Mouse (Mus musculus): ENCODE measurements at regions not wholly inside any gene's neighbourhood (a gene's known extent, or its start where the extent isn't known, plus 50 kb on each side); places are given as distances from the start of the nearest gene placed in this dataset.

GRCm38 (mm10) chr17:80795453-80796105 lies 67.3 kb upstream of the Map4k3 start:
- no peak for DNase-seq (ENCODE audit: low spot score)

GRCm38 (mm10) chr17:80792605-80793004 lies 64.3 kb upstream of the Map4k3 start:
- DNase-seq (ENCODE audit: low spot score), result no peak

DNA sequence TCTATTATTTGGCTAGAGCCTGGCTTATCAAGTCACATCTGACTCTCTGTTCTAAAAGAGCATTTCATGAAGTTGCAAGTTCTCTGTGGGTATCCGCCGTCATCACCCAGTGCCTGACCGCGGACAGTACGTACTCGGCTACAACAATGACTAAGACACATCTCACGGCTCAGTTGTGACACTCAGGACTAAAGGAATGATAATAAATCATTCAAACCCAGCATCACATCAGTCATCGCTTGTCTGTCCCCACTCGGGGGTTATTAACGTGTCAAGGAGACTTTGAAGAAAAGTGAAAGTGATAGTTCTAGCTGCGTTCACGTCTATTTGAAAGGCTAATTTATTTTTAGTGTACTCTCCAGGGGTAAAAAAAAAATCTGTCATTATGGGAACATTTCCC lies 61.4 kb upstream of the Map4k3 start:
- no peak for DNase-seq (ENCODE audit: low spot score)

DNA sequence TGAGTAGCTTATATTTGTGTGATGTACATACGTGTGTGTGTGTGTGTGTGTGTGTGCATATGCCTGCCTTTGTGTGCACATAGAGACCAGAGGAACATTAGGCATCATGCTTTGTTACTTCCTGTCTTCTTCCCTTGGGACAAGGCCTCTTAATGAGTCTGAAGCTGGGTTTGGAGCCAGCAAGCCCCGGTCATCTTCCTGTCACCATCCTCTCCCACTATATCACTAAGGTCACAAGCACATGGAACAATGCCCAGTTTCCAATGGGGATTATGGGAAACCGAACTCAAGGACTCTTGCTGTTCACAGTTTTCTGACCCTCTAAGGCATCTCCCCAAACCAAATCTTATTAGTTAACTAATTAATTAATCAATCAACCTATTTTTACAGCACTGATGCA lies 60.7 kb upstream of the Map4k3 start:
- no peak for DNase-seq (ENCODE audit: low spot score)

DNA sequence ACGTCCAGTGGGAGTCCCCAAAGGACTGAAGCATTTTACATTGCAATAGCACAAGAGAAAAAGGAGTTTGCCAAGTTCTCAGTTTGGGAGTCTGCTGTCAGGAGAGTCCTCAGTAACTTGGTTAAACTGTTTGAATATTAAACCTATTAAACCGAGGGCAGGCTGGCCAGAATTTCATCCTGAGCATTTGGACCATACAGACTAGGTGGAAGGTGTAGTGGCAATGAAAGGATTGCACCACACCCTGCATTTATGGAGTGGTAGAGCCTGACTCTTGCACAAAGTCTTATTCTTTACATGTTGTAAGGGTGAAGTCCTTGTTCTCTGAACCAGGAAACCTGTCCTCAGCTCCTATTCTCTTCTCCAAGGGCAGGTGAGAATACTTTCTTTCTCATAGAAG lies 58.6 kb upstream of the Map4k3 start:
- DNase-seq (ENCODE audit: low spot score), result no peak

DNA sequence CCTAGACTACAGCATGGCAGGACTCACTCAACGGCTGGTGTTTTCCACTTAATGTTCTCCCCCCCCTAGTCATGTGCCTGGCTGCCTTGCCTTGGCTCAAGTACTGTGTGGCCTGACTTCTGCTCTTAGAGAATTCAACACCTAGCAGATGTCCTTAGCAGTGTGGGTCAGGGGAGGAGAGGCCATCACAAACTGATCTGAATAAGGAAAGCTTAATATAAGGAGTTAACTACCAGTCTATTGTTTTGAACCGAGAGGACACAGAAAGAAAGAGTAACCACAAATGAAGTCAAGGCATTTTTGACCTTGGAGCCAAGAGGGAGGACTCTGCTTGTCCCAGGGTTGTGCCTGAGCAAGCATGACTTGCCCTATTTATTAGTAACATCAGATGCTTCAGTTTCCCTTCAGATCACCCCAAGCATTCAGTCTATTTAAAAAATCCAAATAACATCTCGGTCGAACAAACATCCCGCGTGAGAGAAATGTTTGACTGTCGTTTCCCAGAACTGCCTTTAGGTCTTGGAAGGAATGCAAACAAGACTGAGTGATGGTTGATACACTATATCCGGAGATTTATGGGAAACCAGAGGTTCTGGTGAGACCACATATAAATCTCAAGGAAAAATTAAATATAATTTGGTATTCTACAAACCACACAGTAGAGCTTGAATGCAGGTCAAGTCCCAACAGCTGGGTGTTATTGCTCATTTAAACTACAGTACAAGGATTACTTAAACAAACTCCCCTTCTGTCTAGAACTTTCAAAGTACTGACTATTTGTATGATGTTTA lies 58.0 kb upstream of the Map4k3 start:
- no peak for DNase-seq (ENCODE audit: low spot score)

DNA sequence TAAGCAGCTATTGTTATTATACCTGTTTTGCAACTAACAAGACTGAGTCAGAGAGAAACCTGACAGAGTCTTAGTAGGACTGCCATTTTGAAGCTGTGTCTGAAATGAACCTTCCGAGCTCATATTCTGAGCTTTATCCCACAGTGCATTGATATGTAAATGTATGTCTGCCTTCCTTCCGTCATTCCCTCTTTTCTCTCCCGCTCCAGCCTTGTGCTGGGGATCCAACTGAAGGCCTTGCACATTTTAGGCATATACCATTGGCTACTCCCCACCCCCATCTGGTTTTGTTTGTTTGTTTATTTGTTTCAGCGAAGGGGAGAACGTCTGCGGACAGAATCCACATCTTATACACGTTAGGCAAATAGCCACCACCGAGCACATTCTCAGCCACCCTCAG lies 57.2 kb upstream of the Map4k3 start:
- no peak for DNase-seq (ENCODE audit: low spot score)

GRCm38 (mm10) chr17:80785049-80785448 lies 56.8 kb upstream of the Map4k3 start:
- no peak for DNase-seq (ENCODE audit: low spot score)

GRCm38 (mm10) chr17:80782233-80782632 lies 53.9 kb upstream of the Map4k3 start:
- DNase-seq (ENCODE audit: low spot score), result no peak

DNA sequence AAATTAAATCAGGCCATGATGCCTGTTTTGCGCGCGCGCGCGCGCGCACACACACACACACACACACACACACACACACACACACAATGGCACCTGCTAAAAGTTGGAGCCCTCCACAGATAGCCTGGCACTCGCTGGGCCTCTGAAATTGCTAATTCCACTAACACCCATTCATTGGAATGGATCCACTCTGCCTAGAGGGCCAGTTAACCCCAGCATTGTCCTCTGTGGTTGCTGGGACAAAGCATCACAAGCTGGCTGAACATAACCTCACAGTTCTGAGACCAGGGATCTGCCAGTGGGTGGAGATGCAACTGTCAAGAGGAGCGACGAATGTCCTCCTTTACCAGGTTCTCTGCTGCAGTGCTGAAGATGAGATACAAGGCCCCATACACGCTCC lies 53.3 kb upstream of the Map4k3 start:
- DNase-seq (ENCODE audit: low spot score), result no peak

DNA sequence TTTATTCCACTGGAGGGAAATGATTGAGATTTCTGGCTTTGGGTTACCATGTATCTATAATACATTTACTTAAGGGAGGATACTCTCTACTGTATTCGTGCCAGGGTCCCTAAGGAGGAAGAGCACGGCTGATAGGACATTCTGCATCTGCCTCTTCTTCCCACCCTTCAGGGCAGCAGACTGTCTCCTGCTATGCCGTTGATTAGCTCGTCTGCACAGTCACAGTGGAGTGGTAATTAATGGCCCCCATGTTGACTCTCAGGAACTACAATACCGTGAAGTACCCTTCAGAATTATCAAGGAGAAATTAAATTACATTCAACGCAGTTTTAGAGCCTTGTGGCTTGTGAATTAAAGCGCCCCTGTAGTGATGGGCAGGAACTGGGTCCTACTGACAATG lies 52.0 kb upstream of the Map4k3 start:
- DNase-seq (ENCODE audit: low spot score), result no peak

- no peak for DNase-seq (ENCODE audit: low spot score)
These were observed 51.5 kb upstream of the Map4k3 start for GRCm38 (mm10) chr17:80779782-80780181.
